Mouse (Mus musculus): Measurements from ENCODE around the gene Heca.
"Not testable (repeated sequence)": the region's sequence is repeated elsewhere in the genome, so short reads cannot be mapped to it uniquely, and the experiment has no call there.

The Heca gene

GRCm38 (mm10) chr10:17919032-17919431 lies 28.8 kb downstream of the Heca start:
- Histone ChIP-seq H3K36me3 (ENCODE audit: insufficient read depth, low read length) (peaks cover 15% of the 10 kb centered on the region), H3K9me3 (ENCODE audit: low read length) (no peaks in the 10 kb centered on the region)

DNA sequence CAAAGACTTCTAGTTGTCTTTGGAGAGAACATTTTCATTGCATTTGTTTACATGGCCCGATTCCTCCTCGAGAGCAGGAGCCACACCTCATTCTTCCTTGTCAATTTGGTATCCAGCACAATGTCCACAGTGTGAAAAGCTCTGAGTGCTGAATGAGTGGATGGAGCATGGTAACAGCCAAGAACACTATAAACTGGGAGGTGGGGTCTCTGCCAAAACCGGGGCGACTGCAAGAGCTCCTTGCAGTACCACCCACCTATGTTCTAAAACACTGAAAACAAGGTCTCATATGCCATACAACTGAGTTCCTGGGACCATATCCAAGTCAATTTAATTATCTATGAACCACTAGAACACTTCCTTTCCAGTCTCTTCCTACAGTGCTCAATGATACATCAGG lies 39.1 kb downstream of the Heca start:
- TF ChIP-seq CTCF (conservative IDR thresholded peaks at IDR 0.05; ENCODE audit: low read length) (no peak), POU5F1 (IDR thresholded peaks at IDR 0.05; ENCODE audit: borderline replicate concordance, low read length) (no peak), NANOG (IDR thresholded peaks at IDR 0.05; ENCODE audit: borderline replicate concordance, low read length) (no peak)
- Histone ChIP-seq H3K4me1 (replicated peaks; ENCODE audit: low read depth, low read length) (0 out of 2 replicates have a peak, but pooled peaks cover 2% of the 10 kb centered on the region), H3K4me3 (replicated peaks; ENCODE audit: low read length) (no peak overlapping the region), H3K36me3 (ENCODE audit: insufficient read depth, low read length) (peaks cover 13% of the 10 kb centered on the region; the same call in 1 of the 2 replicates), H3K9me3 (ENCODE audit: low read length) (peaks cover 23% of the 10 kb centered on the region; the same call in 1 of the 2 replicates), H3K27me3 (ENCODE audit: insufficient read depth, low read length) (no peaks in the 10 kb centered on the region)

More at GRCm38 (mm10) chr10:17919032-17919431, 28.8 kb downstream of the Heca start:
- Histone ChIP-seq H3K27me3 (ENCODE audit: insufficient read depth, low read length) (no peaks in the 10 kb centered on the region), H3K4me1 (replicated peaks; ENCODE audit: low read depth, low read length) (peaks cover 10% of the 10 kb centered on the region; the same call in 1 of the 2 replicates), H3K4me3 (replicated peaks; ENCODE audit: low read length) (no peak overlapping the region)
- TF ChIP-seq NANOG (IDR thresholded peaks at IDR 0.05; ENCODE audit: borderline replicate concordance, low read length) (no peak), CTCF (conservative IDR thresholded peaks at IDR 0.05; ENCODE audit: low read length) (no peak), POU5F1 (IDR thresholded peaks at IDR 0.05; ENCODE audit: borderline replicate concordance, low read length) (no peak)

GRCm38 (mm10) chr10:17906405-17906804 lies 41.5 kb downstream of the Heca start:
- not testable (repeated sequence) for H3K4me1 ChIP-seq (replicated peaks; ENCODE audit: low read depth, low read length); H3K4me3 ChIP-seq (replicated peaks; ENCODE audit: low read length); H3K27me3 ChIP-seq (ENCODE audit: insufficient read depth, low read length)
- Histone ChIP-seq H3K36me3 (ENCODE audit: insufficient read depth, low read length) (peaks cover 13% of the 10 kb centered on the region; the same call in 1 of the 2 replicates), H3K9me3 (ENCODE audit: low read length) (peaks cover 24% of the 10 kb centered on the region; the same call in 1 of the 2 replicates)

- Histone ChIP-seq H3K4me1 (replicated peaks; ENCODE audit: low read depth, low read length) (0 out of 2 replicates have a peak, but pooled peaks cover 2% of the 10 kb centered on the region), H3K27me3 (ENCODE audit: insufficient read depth, low read length) (no peaks in the 10 kb centered on the region), H3K9me3 (ENCODE audit: low read length) (peaks cover 24% of the 10 kb centered on the region; the same call in 1 of the 2 replicates), H3K4me3 (replicated peaks; ENCODE audit: low read length) (no peak overlapping the region), H3K36me3 (ENCODE audit: insufficient read depth, low read length) (peaks cover 13% of the 10 kb centered on the region; the same call in 1 of the 2 replicates)
- TF ChIP-seq POU5F1 (IDR thresholded peaks at IDR 0.05; ENCODE audit: borderline replicate concordance, low read length) (no peak), NANOG (IDR thresholded peaks at IDR 0.05; ENCODE audit: borderline replicate concordance, low read length) (no peak), CTCF (conservative IDR thresholded peaks at IDR 0.05; ENCODE audit: low read length) (no peak)
Observed at GRCm38 (mm10) chr10:17903449-17903848, 44.4 kb downstream of the Heca start.

DNA sequence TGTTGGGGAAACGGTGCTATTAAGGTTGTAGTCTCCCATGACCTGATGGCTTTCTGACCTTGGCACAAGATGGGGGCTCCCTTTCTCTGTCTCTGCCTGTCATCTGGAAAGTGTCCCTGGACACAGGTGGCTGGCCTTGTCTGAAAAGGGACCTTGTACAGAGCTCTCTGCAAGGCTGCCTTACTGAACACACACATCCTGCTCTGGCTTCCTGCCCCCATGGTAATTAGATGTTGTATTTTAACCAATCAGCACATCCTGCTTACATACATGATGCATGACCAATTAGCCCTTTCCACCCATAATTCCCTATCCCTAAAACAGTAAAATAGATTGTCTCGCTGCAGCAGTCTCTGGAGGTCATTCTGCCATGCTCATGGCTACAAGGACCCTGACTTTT lies 67.1 kb downstream of the Heca start:
- no peak overlapping the region for H3K4me3 ChIP-seq (replicated peaks; ENCODE audit: low read length)
- peaks cover 42% of the 10 kb centered on the region for H3K9me3 ChIP-seq (ENCODE audit: low read length)
- no peaks in the 10 kb centered on the region for H3K36me3 ChIP-seq (ENCODE audit: insufficient read depth, low read length)
- H3K4me1 ChIP-seq (replicated peaks; ENCODE audit: low read depth, low read length) = no peaks in the 10 kb centered on the region
- H3K27me3 ChIP-seq (ENCODE audit: insufficient read depth, low read length) = no peaks in the 10 kb centered on the region
- TF ChIP-seq CTCF (conservative IDR thresholded peaks at IDR 0.05; ENCODE audit: low read length) = no peak
- TF ChIP-seq NANOG (IDR thresholded peaks at IDR 0.05; ENCODE audit: borderline replicate concordance, low read length) = no peak
- no peak for TF ChIP-seq POU5F1 (IDR thresholded peaks at IDR 0.05; ENCODE audit: borderline replicate concordance, low read length)

DNA sequence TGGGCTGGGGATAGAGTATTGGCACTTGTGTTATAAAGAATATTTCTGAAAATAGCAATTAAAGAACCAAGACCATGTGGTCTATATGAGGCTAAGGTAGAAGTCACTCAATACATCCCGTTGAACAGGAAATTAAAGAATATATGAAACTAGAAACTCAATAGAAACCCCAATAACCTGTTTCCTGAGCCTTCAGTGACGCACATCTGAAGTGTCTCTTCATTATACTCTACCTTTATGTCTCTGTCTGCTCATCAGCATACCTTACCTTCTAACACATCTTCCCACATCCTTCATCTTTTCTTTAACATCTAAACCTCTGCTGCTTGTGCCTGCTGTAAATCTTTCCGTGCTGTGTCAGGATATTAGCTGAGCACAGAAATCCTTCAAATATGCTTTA lies 67.8 kb downstream of the Heca start:
- Histone ChIP-seq H3K4me3 (replicated peaks; ENCODE audit: low read length) (no peak overlapping the region), H3K4me1 (replicated peaks; ENCODE audit: low read depth, low read length) (no peaks in the 10 kb centered on the region), H3K36me3 (ENCODE audit: insufficient read depth, low read length) (no peaks in the 10 kb centered on the region), H3K9me3 (ENCODE audit: low read length) (peaks cover 35% of the 10 kb centered on the region), H3K27me3 (ENCODE audit: insufficient read depth, low read length) (no peaks in the 10 kb centered on the region)
- TF ChIP-seq CTCF (conservative IDR thresholded peaks at IDR 0.05; ENCODE audit: low read length) (no peak), NANOG (IDR thresholded peaks at IDR 0.05; ENCODE audit: borderline replicate concordance, low read length) (no peak), POU5F1 (IDR thresholded peaks at IDR 0.05; ENCODE audit: borderline replicate concordance, low read length) (no peak)

GRCm38 (mm10) chr10:17878002-17878919 lies 69.6 kb downstream of the Heca start:
- Histone ChIP-seq H3K4me1 (replicated peaks; ENCODE audit: low read depth, low read length) (no peaks in the 10 kb centered on the region), H3K4me3 (replicated peaks; ENCODE audit: low read length) (no peak overlapping the region), H3K27me3 (ENCODE audit: insufficient read depth, low read length) (no peaks in the 10 kb centered on the region), H3K9me3 (ENCODE audit: low read length) (peaks cover 17% of the 10 kb centered on the region), H3K36me3 (ENCODE audit: insufficient read depth, low read length) (no peaks in the 10 kb centered on the region)
- no peak for TF ChIP-seq NANOG (IDR thresholded peaks at IDR 0.05; ENCODE audit: borderline replicate concordance, low read length)
- TF ChIP-seq CTCF (conservative IDR thresholded peaks at IDR 0.05; ENCODE audit: low read length) = no peak
- TF ChIP-seq POU5F1 (IDR thresholded peaks at IDR 0.05; ENCODE audit: borderline replicate concordance, low read length) = no peak

GRCm38 (mm10) chr10:17869822-17870662 lies 77.8 kb downstream of the Heca start:
- TF ChIP-seq CTCF (conservative IDR thresholded peaks at IDR 0.05; ENCODE audit: low read length) = peak; percentile 52
- TF ChIP-seq NANOG (IDR thresholded peaks at IDR 0.05; ENCODE audit: borderline replicate concordance, low read length) = no peak
- no peak for TF ChIP-seq POU5F1 (IDR thresholded peaks at IDR 0.05; ENCODE audit: borderline replicate concordance, low read length)
- H3K36me3 ChIP-seq (ENCODE audit: insufficient read depth, low read length) = no peaks in the 10 kb centered on the region
- no peaks in the 10 kb centered on the region for H3K27me3 ChIP-seq (ENCODE audit: insufficient read depth, low read length)
- H3K4me3 ChIP-seq (replicated peaks; ENCODE audit: low read length) = no peak overlapping the region
- H3K4me1 ChIP-seq (replicated peaks; ENCODE audit: low read depth, low read length) = no peaks in the 10 kb centered on the region
- no peaks in the 10 kb centered on the region for H3K9me3 ChIP-seq (ENCODE audit: low read length)

Data from E14TG2a.4 (cell line).